Mouse (Mus musculus) cortical plate, adult 2 months (tissue): ENCODE measurements at regions not wholly inside any gene's neighbourhood (a gene's known extent, or its start where the extent isn't known, plus 50 kb on each side); places are given as distances from the start of the nearest gene placed in this dataset.

Source experiments
- CTCF ChIP-seq: fragments of 200-500 bp; IDR thresholded peaks from 2 replicates; pipeline ENCODE4 v1.5.1; 2011; ENCODE audit warnings: mild to moderate bottlenecking, control low read depth, low read length; ENCODE audit not compliant: insufficient read depth; ENCODE audit errors: extremely low read depth
- POLR2A ChIP-seq: fragments of 200-500 bp; IDR thresholded peaks from 2 replicates; pipeline ENCODE4 v1.6.1; 2011; ENCODE audit warnings: mild to moderate bottlenecking, low read length, control low read depth; ENCODE audit not compliant: insufficient read depth; ENCODE audit errors: extremely low read depth

GRCm38 (mm10) chr1:60662301-60662986 is 54.2 kb upstream of the Cd28 start:
- TF ChIP-seq POLR2A, result no peak
- TF ChIP-seq CTCF, result no peak
